Comparison of ENCODE assay signal across 8 mouse cellular contexts in the genomic region with DNA sequence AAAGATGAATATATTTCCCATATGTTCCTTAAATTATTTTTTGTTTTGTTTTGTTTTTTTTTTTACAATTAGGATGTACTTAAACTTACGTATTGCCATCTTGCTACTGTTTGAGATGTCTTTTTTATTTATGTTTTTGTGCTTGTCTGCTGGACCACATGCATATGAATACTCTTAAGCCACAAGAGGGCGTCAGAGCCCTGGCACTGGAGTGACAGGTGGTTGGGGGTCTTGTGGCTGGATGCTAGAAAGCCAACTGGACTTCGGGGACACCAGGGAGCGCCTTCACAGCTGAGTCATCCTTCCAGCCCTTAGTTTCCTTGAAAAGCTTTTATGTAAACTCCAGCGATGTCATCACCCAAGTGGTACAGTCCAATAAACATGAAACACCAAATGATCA. TPM values are rescaled to one million over a fixed set of nuclear protein-coding genes. Genes with fewer than 3 reads are reported as not detected.
DNase-seq lines count a peak whose midpoint lies in the region; TF ChIP-seq lines count a peak whose summit lies in the region.

No protein-coding gene starts in this region.

- peaks cover 43% of the 10 kb centered on the region for H3K36me3 ChIP-seq in C2C12 (ENCODE audit: control insufficient read depth, insufficient read depth)

- intact Hi-C loops in gastrocnemius, postnatal 14 days (cut with DNase I; ENCODE audit: low total_unique reads), result no loop called here

- no peaks in the 10 kb centered on the region for H3K79me3 ChIP-seq in C2C12 (ENCODE audit: low read depth)

- no peaks in the 10 kb centered on the region for H3K79me2 ChIP-seq in C2C12 (ENCODE audit: control insufficient read depth, insufficient read depth)

- H3K4me3 ChIP-seq in C2C12 (ENCODE audit: insufficient read depth, poor library complexity, severe bottlenecking), result no peak overlapping the region

- H3ac ChIP-seq in C2C12 (ENCODE audit: control insufficient read depth, insufficient read length, low read depth), result no peak overlapping the region

- no peak for TF ChIP-seq CTCF in C2C12 (IDR thresholded peaks at IDR 0.05; ENCODE audit: control insufficient read depth, insufficient read depth, insufficient read length)

- peak; percentile 25 for DNase-seq in kidney, postnatal 10 days
- DNase-seq in kidney, adult 11 months, result no peak
- peak; percentile 21 for DNase-seq in 3134 (ENCODE audit: extremely low read depth, insufficient read length, low spot score)
- DNase-seq in embryo, embryonic 11 days, result peak; percentile 77
- no peak for DNase-seq in ovary, postnatal 36 days (ENCODE audit: low spot score)
- DNase-seq in gastrocnemius, postnatal 14 days, result no peak
- DNase-seq in urinary bladder, adult 18-20 months (ENCODE audit: low spot score in 2 of 2), result no peak

- no peaks in the 10 kb centered on the region for H3K27me3 ChIP-seq in C2C12 (ENCODE audit: control insufficient read depth, insufficient read depth, insufficient read length)

TF ChIP-seq in C2C12, 6 proteins besides CTCF, POLR2A, EP300 and RAD21:
- TF ChIP-seq FOSL1 (IDR thresholded peaks at IDR 0.05; ENCODE audit: insufficient read depth, low read length, poor library complexity, severe bottlenecking), result no peak
- TF ChIP-seq MYOD1 (IDR thresholded peaks at IDR 0.05; ENCODE audit: control insufficient read depth, insufficient read length, low read depth), result peak; percentile 60

RNA-seq across cellular contexts. Expression of a gene that starts 13.2 kb away (rescaled TPM):
- polyA plus RNA-seq in C2C12 (2012; fragmentation: generic; extraction: Trizol), result 2.9 TPM
- total RNA-seq in gastrocnemius, postnatal 14 days (2021), result 10 to 100 TPM; 21.8 to 22.5 TPM

RNA-seq across cellular contexts. Expression of a gene that starts 17.2 kb away (rescaled TPM):
- polyA plus RNA-seq in C2C12 (2012; fragmentation: generic; extraction: Trizol), result not detected
- total RNA-seq in gastrocnemius, postnatal 14 days (2021), result not detected

Comparison
In these comparisons a context has a peak if more than half of its experiments do, and no peak if none do; other contexts are left out.
1. DNase-seq: peak in kidney, postnatal 10 days (single experiment), 3134 (single experiment) and embryo, embryonic 11 days (single experiment); none in kidney, adult 11 months (single experiment), ovary, postnatal 36 days (single experiment), gastrocnemius, postnatal 14 days (single experiment) and urinary bladder, adult 18-20 months (0 of 2).